Mouse (Mus musculus): ENCODE data around the gene Csf2rb2.
"Not testable (repeated sequence)": the region's sequence is repeated elsewhere in the genome, so short reads cannot be mapped to it uniquely, and the experiment has no call there.

The Csf2rb2 gene

DNA sequence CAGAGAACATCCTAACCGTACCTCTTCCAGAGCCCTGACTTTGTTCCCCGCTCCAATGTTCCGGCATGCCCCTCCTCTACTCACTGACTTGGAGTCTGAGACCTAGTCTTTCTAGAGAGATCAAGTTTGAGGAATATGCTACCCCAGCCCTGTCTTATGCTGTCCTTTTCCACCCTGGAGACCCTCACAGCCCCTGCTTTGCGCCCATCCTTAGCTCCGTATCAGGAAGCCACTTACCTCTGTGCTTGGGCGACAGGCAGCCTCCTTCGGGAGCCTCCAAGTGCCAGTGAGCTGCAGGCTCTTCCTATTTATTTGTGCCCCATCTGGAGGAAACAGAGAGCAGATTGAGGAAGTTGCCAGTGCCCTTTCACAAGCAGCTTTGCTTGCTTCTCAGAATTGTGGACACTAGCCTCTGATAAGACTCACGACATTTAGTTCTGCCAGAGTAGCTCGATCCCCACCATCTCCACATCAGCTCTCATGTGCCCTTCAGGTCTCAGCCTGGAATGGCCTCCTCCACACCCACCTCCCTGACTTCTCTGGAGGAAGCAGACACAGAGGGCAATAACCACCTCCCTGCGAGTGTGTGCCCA is at the start of gene Csf2rb2:
TSS of gene Csf2rb2 (minus strand) at position 381 of the 593 bp plus-strand sequence.
- no peak for DNase-seq (ENCODE audit: extremely low spot score)

DNA sequence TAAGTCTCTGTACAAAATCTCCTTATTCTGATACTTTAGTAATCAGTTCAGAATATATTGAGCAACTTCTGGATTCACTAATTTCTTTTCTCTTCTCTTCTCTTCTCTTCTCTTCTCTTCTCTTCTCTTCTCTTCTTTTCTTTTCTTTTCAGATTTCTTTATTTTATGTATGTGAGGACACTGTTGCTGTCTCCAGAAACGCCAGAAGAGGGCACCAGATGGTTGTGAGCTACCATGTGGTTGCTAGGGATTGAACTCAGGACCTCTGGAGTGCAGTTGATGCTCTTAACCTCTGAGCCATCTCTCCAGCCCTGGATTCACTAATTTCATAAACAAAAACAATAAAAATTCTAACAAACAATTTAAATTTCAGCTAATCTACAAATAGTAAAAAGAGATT is 49.4 kb upstream of the Csf2rb2 start:
- peak; percentile 31 for DNase-seq (ENCODE audit: extremely low spot score)

DNA sequence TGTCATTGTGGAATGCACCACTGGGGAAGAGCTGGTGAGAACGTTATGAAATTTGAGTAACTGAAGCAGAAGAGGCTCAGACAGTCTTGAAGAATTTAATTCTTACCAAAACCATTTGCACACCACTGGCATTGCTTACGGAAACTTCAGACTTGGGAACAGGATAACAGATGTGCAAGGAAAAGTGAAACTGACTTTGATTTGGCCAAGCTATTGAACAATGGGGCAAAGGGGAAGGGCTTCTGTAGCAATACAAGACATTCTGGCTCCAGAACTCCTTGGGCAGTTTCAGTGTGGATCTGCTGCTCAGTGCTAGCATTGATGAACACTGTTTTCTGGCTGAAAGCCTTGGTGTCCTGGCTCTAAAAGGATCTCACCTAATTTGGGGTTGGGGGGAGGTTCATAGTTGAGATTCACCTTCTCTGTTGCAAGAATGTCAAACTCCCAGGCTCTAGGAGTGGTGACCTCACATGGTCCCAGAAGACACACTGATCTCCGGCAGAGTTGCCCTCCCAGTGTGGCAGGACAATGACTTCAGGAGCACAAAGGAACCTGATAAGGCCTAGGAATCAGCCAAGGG is 46.2 kb upstream of the Csf2rb2 start:
- DNase-seq (ENCODE audit: extremely low spot score), result no peak

DNA sequence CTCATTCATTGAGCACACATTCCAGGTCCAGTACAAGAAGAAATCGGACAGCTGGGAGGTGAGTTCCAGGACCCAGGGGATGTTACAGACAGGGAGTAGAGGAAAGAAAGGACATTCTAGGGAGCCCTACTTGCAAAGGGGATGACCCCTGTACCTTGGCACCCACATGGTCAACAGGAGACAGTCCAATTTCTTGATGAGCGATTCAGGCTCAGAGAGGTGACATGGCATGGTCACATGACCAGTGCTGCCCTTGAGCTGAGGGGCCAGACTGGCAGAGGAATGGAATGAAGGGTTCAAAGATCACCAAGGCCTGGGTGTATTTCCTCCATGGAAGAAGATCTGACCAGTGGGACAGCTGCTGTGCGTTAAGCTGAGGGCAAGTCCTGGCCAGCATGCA is 39.0 kb upstream of the Csf2rb2 start:
- no peak for DNase-seq (ENCODE audit: extremely low spot score)

DNA sequence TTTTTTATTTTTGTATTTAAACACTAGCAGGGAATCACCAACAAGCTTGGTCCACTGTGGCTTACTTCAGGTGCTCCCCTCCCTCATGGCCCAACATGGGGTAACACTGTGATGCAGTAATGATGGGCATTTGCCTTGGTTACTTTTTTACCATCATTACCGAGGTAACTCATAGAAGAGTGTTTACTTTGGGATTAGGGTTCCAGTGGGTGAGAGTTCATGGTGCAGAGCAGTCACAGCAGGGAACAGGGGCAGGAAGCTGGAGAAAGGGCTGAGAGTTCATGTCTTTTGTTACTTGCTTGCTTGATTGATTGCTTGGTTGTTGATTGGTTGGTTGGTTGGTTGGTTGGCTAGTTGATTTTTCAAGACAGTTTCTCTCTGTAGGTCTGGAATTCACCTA is 38.2 kb upstream of the Csf2rb2 start:
- no peak for DNase-seq (ENCODE audit: extremely low spot score)

DNA sequence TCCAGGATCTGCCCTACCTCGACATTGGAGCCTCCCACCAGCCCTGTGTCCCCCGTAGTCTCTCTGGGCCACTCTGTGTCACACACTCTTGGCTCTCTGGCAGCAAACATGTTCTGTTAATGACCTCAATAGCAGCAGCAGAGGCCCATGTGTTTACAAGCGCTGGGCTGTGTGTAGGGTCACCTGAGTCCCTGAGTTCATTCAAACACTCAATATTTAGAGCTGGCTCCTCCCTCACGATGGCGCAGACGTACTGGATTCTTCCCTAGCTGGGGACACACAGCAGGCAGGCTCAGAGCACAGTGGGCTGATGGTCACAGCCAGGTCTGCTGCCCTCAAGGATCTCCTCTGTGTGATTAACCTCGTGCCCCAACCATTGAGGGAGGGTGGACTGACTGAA is 35.4 kb upstream of the Csf2rb2 start:
- DNase-seq (ENCODE audit: extremely low spot score), result not testable (repeated sequence)

DNA sequence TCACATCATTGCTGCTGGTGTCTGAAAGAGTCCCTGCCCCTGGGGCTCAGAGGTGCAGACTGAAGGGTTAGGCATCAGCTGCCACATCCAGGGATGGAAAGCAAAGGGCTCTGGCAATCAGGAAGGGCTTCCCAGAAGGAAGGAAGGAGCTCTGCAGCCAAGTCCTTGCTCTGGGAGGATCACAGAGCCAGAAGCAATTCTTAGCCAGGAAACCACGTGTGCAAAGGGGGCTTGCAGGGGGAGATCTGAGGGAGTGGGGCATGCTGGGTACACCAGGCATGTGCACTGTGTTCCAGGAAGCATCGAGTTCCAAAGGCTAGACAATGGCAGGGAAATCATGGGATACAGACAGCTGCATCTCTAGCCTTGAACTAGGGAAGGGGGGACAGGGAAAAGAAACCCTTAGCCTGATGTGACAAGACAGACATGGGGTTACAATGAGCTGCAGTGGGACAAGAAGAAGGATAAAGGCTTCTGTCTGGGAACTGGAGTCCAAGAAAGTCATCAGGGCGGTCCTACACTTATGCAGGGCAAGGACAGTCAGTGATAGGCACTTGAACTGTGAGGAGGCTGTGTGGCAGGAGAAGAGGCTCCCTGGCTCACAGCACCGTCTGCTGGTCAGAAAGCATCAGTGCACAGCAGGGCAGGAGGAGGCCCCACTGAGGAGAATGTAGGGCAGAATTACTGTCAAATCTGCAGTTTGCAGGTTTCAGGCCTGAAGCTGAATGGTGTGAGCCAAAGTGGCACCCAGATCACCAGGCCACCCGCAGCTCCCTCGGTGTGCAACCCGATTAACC is 34.3 kb upstream of the Csf2rb2 start:
- DNase-seq (ENCODE audit: extremely low spot score), result peak; percentile 45

DNA sequence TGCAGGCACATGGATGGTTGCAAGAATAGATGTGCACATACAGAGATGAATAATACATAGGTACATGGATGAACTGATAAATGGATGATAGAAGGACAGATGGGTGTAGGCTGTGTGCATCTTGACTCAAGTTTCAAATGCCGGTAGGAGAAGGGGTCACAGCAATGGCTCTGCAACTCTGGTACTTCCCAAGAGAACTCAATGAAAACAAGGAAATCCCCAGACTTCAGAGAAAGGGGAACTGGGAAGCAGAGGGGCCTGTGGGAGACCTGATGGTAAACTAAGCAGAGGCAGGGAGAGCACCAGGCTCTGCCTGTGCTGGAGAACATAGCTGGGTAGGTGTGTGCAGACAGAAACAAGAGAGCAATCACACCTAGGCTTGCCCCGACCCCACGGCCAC is 28.9 kb upstream of the Csf2rb2 start:
- DNase-seq (ENCODE audit: extremely low spot score), result no peak

DNA sequence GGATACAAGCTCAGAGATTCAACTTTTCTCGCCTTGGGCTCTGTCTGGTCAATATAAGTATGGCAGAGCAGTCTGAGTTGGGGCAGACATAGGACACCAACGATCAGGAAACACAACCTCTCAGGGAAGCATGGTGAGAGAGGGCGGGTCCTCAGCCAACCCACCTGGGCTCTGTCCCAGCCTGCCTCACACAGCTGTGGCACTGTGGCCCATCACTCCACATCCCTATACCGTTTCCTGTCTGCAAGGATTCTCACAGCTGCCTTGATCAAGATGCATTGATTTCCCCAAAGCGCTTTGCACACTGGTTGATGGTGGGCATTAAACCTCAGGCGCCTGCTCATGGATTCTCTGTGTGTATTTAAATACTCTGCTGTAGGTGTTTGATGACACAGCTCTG is 27.5 kb upstream of the Csf2rb2 start:
- DNase-seq (ENCODE audit: extremely low spot score), result no peak

DNA sequence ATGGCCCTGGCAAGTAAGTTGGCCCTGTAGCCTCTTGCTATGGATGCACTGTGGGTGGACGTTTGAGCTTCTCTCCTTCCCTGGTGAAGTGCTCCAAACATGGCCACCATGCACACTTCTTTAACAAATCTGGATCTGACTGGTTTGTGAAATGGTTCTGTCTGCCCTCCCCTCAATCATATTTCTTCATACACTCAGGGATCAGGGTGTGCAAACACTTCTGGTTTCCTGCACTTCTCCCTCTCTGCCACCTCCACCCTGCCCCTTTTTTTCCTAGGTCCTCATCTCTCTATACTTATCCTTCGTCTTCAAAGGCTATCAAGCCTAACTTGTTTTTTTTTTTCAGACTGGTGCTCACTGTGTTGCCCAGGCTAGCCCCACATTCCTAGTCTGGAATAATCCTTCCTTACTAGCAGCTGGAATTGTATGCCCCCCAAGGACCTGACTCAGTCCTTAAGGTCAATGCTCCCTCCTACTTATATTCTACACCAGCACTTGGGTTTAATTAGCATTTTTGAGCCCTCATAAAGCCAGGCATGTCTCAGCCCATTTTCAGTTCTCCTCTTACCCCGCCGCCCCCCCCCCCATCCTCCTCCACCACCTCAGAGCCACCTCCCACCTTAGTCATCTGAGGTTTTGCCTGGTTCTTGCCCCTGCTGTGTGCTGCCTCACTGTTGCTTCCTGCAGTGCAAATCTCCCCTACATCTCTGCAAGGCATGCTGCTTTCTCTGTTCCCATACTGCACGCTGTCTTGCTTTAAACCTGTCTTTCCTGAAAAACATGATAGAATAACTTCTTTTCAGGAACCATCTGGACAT is 26.2 kb upstream of the Csf2rb2 start:
- DNase-seq (ENCODE audit: extremely low spot score), result no peak

DNA sequence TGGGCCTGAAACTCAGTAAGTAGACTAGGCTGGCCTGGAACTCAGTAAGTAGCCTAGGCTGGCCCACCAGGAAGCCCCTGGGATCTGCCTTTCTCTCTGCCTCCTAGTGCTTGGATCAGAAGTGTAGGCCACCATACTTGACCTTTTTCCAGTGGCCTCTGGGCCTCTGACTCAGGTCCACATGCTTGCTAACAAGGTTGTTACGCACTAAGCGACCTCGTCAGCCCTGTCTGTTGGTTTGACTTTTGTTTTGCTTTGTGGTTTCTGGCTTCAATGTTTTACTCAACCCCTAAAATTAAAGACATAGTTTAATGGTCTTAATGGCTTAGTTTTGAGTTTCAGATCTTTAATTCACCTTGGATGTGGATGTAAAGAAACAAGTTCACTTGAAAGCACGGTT is 25.2 kb upstream of the Csf2rb2 start:
- DNase-seq (ENCODE audit: extremely low spot score), result no peak

DNA sequence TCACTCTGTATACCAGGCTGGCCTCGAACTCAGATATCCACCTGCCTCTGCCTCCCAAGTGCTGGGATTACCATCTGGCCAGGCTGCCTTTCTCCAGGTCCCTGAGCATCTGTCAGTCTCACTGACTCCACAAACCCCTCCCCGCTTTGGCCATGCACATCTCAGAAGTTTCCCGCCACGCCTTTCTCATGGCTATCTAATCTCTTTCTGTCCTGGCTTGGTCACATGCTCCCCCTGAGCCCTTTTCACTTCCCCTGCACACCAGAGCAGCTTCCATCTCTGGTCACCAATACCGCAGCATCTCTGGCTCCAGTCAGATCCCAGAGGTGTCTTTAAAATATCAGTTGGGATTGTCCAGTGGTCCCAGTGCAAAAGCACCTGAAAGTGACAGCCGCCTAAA is 24.5 kb upstream of the Csf2rb2 start:
- DNase-seq (ENCODE audit: extremely low spot score), result not testable (repeated sequence)

DNA sequence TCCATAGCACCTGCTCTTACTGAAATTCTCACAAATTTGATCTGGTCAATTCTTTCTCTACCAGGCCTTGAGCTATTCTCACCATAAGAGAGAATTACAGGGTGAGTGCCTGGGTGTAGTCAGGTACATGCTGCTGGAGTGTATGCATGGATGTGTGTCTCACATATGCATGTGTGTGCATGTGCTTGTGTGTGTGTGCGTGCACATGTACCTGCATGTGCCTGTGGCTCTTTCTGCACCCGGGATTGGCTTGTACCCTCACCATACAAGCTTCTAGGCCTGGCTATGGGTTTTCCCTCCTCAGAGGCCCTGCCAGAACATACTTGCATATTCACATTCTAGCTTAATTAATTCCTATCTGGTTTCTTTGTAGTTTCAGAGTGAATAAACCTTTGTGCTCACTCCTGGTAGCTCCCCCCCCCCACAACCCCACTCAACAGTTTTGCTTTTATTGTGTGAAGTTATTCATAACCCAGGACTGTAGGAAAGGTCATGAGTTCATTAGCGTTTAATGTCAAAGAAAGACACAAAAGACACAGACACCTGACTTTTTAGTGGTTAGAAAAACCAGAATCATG is 23.1 kb upstream of the Csf2rb2 start:
- DNase-seq (ENCODE audit: extremely low spot score), result no peak

DNA sequence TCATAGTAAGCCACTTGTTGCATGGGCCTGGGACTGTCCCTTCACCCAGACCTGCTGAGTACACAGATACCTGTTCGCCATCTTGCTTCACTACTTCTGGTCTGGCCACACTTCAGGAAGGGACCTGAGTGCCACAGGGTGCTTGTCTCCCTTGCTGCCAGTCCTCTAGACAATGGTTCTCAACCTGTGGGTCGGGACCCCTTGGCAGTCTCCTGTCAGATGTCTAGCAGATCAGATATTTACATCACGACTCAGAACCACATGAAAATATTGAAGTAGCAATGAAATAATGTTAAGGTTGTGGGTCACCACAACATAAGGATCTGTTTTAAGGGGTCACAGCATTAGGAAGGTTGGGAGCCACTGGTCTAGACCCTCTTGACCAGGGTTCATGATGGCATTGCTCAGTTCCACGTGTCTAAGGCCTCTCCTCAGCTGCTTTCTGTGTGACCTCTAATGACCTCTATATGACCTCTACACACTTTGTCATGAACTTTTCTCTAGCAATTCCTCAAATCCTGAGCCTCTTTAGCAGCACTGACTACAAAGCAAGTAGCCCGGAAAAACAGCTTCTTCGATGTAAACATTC is 22.3 kb upstream of the Csf2rb2 start:
- DNase-seq (ENCODE audit: extremely low spot score), result not testable (repeated sequence)

DNA sequence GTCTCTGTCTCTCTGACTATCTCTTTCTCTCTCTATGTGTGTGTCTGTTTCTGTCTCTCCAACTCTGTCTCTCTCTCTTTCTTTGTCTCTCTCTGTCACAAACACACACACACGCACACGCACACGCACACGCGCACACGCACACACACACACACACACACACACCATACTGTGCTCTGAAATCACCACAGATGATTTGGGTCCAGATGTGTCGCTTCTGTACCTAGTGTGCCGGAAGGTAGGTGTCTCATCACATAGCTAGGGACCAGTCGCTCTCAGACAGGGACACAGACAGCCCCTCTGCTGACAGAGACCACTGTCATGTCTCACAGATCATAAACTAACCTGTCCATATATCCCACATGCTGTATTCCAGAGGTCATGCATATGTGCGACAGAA is 21.2 kb upstream of the Csf2rb2 start:
- DNase-seq (ENCODE audit: extremely low spot score), result no peak

DNA sequence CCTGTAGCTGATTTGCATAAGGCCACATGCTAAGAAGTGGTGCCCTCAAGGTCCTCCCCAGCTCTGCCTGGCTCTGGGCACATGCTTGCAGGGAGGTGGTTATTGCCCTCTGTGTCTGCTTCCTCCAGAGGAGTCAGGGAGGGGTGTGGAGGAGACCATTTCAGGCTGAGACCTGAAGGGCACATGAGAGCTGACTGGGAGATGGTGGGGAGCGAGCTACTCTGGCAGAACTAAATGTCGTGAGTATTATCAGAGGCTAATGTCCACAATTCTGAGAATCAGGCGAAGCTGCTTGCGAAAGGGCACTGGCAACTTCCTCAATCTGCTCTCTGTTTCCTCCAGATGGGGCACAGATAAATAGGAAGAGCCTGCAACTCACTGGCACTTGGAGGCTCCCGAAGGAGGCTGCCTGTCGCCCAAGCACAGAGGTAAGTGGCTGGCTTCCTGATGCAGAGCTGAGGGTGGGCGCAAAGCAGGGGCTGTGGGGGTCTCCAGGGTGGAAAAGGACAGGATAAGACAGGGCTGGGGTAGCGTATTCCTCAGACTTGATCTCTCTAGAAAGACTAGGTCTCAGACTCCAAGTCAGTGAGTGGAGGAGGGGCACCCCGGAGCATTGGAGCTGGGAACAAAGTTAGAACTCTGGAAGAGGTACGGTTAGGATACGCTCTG is 20.3 kb upstream of the Csf2rb2 start, which contains the start of gene Csf2rb:
TSS of gene Csf2rb (plus strand) at position 82 of the 669 bp plus-strand sequence.
- DNase-seq (ENCODE audit: extremely low spot score), result no peak

DNA sequence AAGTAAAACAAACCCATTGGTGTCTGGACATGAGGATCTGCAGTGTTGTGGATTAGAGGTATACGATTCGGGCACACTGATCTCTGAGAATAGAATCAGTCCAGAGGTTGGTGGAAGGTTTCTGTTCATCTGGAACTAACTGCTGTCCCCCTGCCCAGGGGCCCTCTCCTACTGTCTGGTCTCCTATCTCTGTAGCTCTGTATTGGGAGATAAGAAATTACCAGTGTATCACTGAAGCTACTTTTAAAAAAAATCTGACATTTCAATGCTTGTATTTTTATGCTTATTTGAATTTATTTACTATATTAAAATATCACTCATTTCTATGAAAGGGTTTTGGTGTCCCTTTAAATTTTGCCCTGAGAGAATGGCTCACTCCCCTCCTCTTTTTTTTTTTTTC is 18.8 kb upstream of the Csf2rb2 start:
- DNase-seq (ENCODE audit: extremely low spot score), result no peak

DNA sequence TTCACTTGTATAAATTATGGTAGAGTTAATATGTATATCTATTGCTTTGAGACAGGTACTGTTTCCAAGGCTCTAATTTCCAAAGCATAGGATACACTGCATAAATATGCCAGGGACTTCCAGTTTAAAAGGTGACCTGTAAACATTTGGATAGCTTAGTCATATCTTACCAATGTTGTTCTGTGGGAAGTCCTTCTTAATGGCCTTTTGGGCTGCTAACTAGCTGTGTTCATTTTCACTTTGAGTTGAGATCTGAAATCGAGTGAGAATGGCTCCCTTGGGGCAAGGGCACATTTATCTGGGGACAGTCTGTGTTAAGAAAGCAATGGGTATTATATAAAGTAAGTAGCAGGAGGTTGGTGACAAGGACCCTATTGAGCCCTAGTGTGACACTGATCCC is 17.8 kb upstream of the Csf2rb2 start:
- DNase-seq (ENCODE audit: extremely low spot score), result no peak

DNA sequence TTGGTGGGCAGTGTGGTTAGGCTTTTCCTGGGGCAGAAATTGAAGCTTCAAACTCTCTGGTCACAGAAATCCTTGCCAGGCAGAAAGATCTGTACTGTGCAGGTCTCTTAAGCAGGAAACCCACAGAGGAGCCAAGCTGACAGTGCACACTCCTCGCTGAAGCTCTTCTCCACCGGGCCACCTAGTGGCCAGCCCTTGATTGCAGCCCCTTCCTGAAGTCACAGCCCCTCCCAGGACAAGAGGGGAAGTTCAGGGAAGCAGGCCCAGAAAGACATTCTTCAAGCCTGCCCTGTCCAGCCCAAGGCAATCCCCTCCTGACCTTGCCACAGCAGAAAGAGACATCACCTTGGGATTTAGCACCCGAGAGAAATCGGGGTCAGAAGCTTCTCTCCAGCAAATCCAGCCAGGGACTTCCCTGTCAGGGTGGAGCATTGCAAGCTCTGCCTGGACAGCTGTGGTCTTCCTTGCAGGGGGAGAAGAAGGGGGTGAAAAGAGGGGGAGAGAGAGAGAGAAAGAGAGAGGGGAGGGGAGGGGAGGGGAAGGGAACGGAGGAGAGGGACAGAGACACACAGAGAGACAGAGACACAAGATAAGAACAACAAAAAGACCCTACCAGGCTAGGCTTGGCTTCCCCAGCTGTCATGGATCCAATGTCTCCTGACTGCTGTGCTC is 15.4 kb upstream of the Csf2rb2 start:
- DNase-seq (ENCODE audit: extremely low spot score), result peak; percentile 63
